Mouse (Mus musculus): ENCODE results near the gene F2rl1. TPM values are rescaled to one million over a fixed set of nuclear protein-coding genes. Genes with fewer than 3 reads are reported as not detected.
A peak's percentile ranks its signal among the peaks of the same experiment; 100 is the strongest.

Gene F2rl1
- 0.08 and 0.09 TPM in 2 replicates for polyA plus RNA-seq (2015; fragmentation: Nextera tagmentation; extraction: Ambion mirVana)

GRCm38 (mm10) chr13:95524674-95525491 lies at the start of gene F2rl1:
Gene F2rl1, minus strand, starts transcription at chr13:95525227.
- no peak within 1 kb of the TSS for H3K27ac ChIP-seq (ENCODE audit: low read depth, low read length)
- peak; percentile 70 for ATAC-seq
- no peaks in the 10 kb centered on the region for H3K9me3 ChIP-seq (ENCODE audit: control insufficient read depth, low read length)
- H3K4me1 ChIP-seq (ENCODE audit: control insufficient read depth, insufficient read depth, low read depth, low read length) = peaks cover 12% of the 10 kb centered on the region
- H3K4me3 ChIP-seq (ENCODE audit: low read length) = peak within 1 kb of the TSS; percentile 31
- no peaks in the 10 kb centered on the region for H3K36me3 ChIP-seq (ENCODE audit: control insufficient read depth, insufficient read depth, low read length)
- H3K4me2 ChIP-seq (ENCODE audit: low read length) = peak within 1 kb of the TSS; percentile 58
- peaks cover 9% of the 10 kb centered on the region for H3K27me3 ChIP-seq (replicated peaks; ENCODE audit: control insufficient read depth, insufficient read depth, low read length)
- WGBS = 1% methylated on average over 49 of the region's 54 CpGs
- peak within 1 kb of the TSS; percentile 11; the same call in 1 of the 2 replicates for H3K9ac ChIP-seq (ENCODE audit: low read depth, low read length)

- H3K4me2 ChIP-seq (ENCODE audit: low read length) = no peak overlapping the region
- H3K9me3 ChIP-seq (ENCODE audit: control insufficient read depth, low read length) = no peaks in the 10 kb centered on the region
- no peak overlapping the region for H3K9ac ChIP-seq (ENCODE audit: low read depth, low read length)
- H3K4me1 ChIP-seq (ENCODE audit: control insufficient read depth, insufficient read depth, low read depth, low read length) = no peaks in the 10 kb centered on the region
- H3K4me3 ChIP-seq (ENCODE audit: low read length) = no peak overlapping the region
- WGBS = 98% methylated on average over 4 of the region's 4 CpGs
- no peaks in the 10 kb centered on the region for H3K27me3 ChIP-seq (replicated peaks; ENCODE audit: control insufficient read depth, insufficient read depth, low read length)
- no peak for ATAC-seq
- no peak overlapping the region for H3K27ac ChIP-seq (ENCODE audit: low read depth, low read length)
- no peaks in the 10 kb centered on the region for H3K36me3 ChIP-seq (ENCODE audit: control insufficient read depth, insufficient read depth, low read length)
Measured at GRCm38 (mm10) chr13:95570877-95571276, 45.9 kb upstream of the F2rl1 start.

- Histone ChIP-seq H3K27ac (ENCODE audit: low read depth, low read length) (no peak overlapping the region), H3K4me2 (ENCODE audit: low read length) (no peak overlapping the region), H3K27me3 (replicated peaks; ENCODE audit: control insufficient read depth, insufficient read depth, low read length) (no peaks in the 10 kb centered on the region), H3K9me3 (ENCODE audit: control insufficient read depth, low read length) (no peaks in the 10 kb centered on the region), H3K4me3 (ENCODE audit: low read length) (no peak overlapping the region), H3K4me1 (ENCODE audit: control insufficient read depth, insufficient read depth, low read depth, low read length) (no peaks in the 10 kb centered on the region), H3K9ac (ENCODE audit: low read depth, low read length) (no peak overlapping the region), H3K36me3 (ENCODE audit: control insufficient read depth, insufficient read depth, low read length) (no peaks in the 10 kb centered on the region)
- no peak for ATAC-seq
Measured at GRCm38 (mm10) chr13:95569326-95569725, 44.3 kb upstream of the F2rl1 start.

GRCm38 (mm10) chr13:95568336-95568735 lies 43.3 kb upstream of the F2rl1 start:
- Histone ChIP-seq H3K4me1 (ENCODE audit: control insufficient read depth, insufficient read depth, low read depth, low read length) (no peaks in the 10 kb centered on the region), H3K9me3 (ENCODE audit: control insufficient read depth, low read length) (no peaks in the 10 kb centered on the region), H3K27ac (ENCODE audit: low read depth, low read length) (no peak overlapping the region), H3K27me3 (replicated peaks; ENCODE audit: control insufficient read depth, insufficient read depth, low read length) (no peaks in the 10 kb centered on the region), H3K4me2 (ENCODE audit: low read length) (no peak overlapping the region), H3K9ac (ENCODE audit: low read depth, low read length) (no peak overlapping the region), H3K4me3 (ENCODE audit: low read length) (no peak overlapping the region), H3K36me3 (ENCODE audit: control insufficient read depth, insufficient read depth, low read length) (no peaks in the 10 kb centered on the region)
- 95% methylated on average over 3 of the region's 3 CpGs for WGBS
- ATAC-seq = no peak

- no peak overlapping the region for H3K4me3 ChIP-seq (ENCODE audit: low read length)
- H3K4me1 ChIP-seq (ENCODE audit: control insufficient read depth, insufficient read depth, low read depth, low read length) = no peaks in the 10 kb centered on the region
- H3K27ac ChIP-seq (ENCODE audit: low read depth, low read length) = no peak overlapping the region
- 95% methylated on average over 15 of the region's 15 CpGs for WGBS
- H3K36me3 ChIP-seq (ENCODE audit: control insufficient read depth, insufficient read depth, low read length) = no peaks in the 10 kb centered on the region
- no peaks in the 10 kb centered on the region for H3K27me3 ChIP-seq (replicated peaks; ENCODE audit: control insufficient read depth, insufficient read depth, low read length)
- ATAC-seq = no peak
- H3K4me2 ChIP-seq (ENCODE audit: low read length) = no peak overlapping the region
- no peak overlapping the region for H3K9ac ChIP-seq (ENCODE audit: low read depth, low read length)
- H3K9me3 ChIP-seq (ENCODE audit: control insufficient read depth, low read length) = no peaks in the 10 kb centered on the region
Measured at GRCm38 (mm10) chr13:95566841-95567551, 42.0 kb upstream of the F2rl1 start.

- H3K9ac ChIP-seq (ENCODE audit: low read depth, low read length) = no peak overlapping the region
- H3K36me3 ChIP-seq (ENCODE audit: control insufficient read depth, insufficient read depth, low read length) = no peaks in the 10 kb centered on the region
- WGBS = 1% methylated on average over 3 of the region's 3 CpGs
- no peaks in the 10 kb centered on the region for H3K27me3 ChIP-seq (replicated peaks; ENCODE audit: control insufficient read depth, insufficient read depth, low read length)
- H3K27ac ChIP-seq (ENCODE audit: low read depth, low read length) = no peak overlapping the region
- H3K4me2 ChIP-seq (ENCODE audit: low read length) = no peak overlapping the region
- no peaks in the 10 kb centered on the region for H3K9me3 ChIP-seq (ENCODE audit: control insufficient read depth, low read length)
- H3K4me1 ChIP-seq (ENCODE audit: control insufficient read depth, insufficient read depth, low read depth, low read length) = no peaks in the 10 kb centered on the region
- ATAC-seq = peak; percentile 91
- no peak overlapping the region for H3K4me3 ChIP-seq (ENCODE audit: low read length)
Measured at GRCm38 (mm10) chr13:95563693-95564092, 38.7 kb upstream of the F2rl1 start.

GRCm38 (mm10) chr13:95563066-95563610 lies 38.1 kb upstream of the F2rl1 start:
- Histone ChIP-seq H3K4me2 (ENCODE audit: low read length) (no peak overlapping the region), H3K4me3 (ENCODE audit: low read length) (no peak overlapping the region), H3K27ac (ENCODE audit: low read depth, low read length) (no peak overlapping the region), H3K9me3 (ENCODE audit: control insufficient read depth, low read length) (no peaks in the 10 kb centered on the region), H3K36me3 (ENCODE audit: control insufficient read depth, insufficient read depth, low read length) (no peaks in the 10 kb centered on the region), H3K4me1 (ENCODE audit: control insufficient read depth, insufficient read depth, low read depth, low read length) (no peaks in the 10 kb centered on the region), H3K9ac (ENCODE audit: low read depth, low read length) (no peak overlapping the region), H3K27me3 (replicated peaks; ENCODE audit: control insufficient read depth, insufficient read depth, low read length) (no peaks in the 10 kb centered on the region)
- ATAC-seq = no peak
- 57% methylated on average over 10 of the region's 10 CpGs for WGBS

- Histone ChIP-seq H3K4me1 (ENCODE audit: control insufficient read depth, insufficient read depth, low read depth, low read length) (no peaks in the 10 kb centered on the region), H3K27me3 (replicated peaks; ENCODE audit: control insufficient read depth, insufficient read depth, low read length) (no peaks in the 10 kb centered on the region), H3K9me3 (ENCODE audit: control insufficient read depth, low read length) (no peaks in the 10 kb centered on the region), H3K9ac (ENCODE audit: low read depth, low read length) (no peak overlapping the region), H3K4me3 (ENCODE audit: low read length) (no peak overlapping the region), H3K27ac (ENCODE audit: low read depth, low read length) (no peak overlapping the region), H3K4me2 (ENCODE audit: low read length) (no peak overlapping the region), H3K36me3 (ENCODE audit: control insufficient read depth, insufficient read depth, low read length) (no peaks in the 10 kb centered on the region)
- 88% methylated on average over 7 of the region's 7 CpGs for WGBS
- ATAC-seq = no peak
Measured at GRCm38 (mm10) chr13:95557326-95557725, 32.3 kb upstream of the F2rl1 start.

GRCm38 (mm10) chr13:95553885-95554492 lies 29.0 kb upstream of the F2rl1 start:
- Histone ChIP-seq H3K27ac (ENCODE audit: low read depth, low read length) (no peak overlapping the region), H3K4me1 (ENCODE audit: control insufficient read depth, insufficient read depth, low read depth, low read length) (peaks cover 6% of the 10 kb centered on the region), H3K9me3 (ENCODE audit: control insufficient read depth, low read length) (no peaks in the 10 kb centered on the region), H3K36me3 (ENCODE audit: control insufficient read depth, insufficient read depth, low read length) (no peaks in the 10 kb centered on the region), H3K4me3 (ENCODE audit: low read length) (no peak overlapping the region), H3K9ac (ENCODE audit: low read depth, low read length) (no peak overlapping the region), H3K4me2 (ENCODE audit: low read length) (no peak overlapping the region), H3K27me3 (replicated peaks; ENCODE audit: control insufficient read depth, insufficient read depth, low read length) (no peaks in the 10 kb centered on the region)
- WGBS = 83% methylated on average over 11 of the region's 11 CpGs
- ATAC-seq = no peak
